Mouse (Mus musculus) testis, adult 2 months (tissue): ENCODE results near the gene Insm2.

Experiments
- CTCF ChIP-seq: fragments of 200-500 bp; IDR thresholded peaks from 2 replicates; pipeline ENCODE4 v1.5.1; 2012; ENCODE audit warnings: low read depth, mild to moderate bottlenecking, inconsistent platforms, low read length, moderate library complexity; ENCODE audit not compliant: control insufficient read depth, insufficient read depth, insufficient replicate concordance
- POLR2A ChIP-seq: fragments of 200-500 bp; IDR thresholded peaks from 2 replicates; pipeline ENCODE4 v1.6.1; 2012; ENCODE audit warnings: low read depth, mild to moderate bottlenecking, inconsistent platforms, low read length, moderate library complexity; ENCODE audit not compliant: control insufficient read depth

GRCm38 (mm10) chr12:55610812-55611211 is 11.6 kb downstream of the Insm2 start:
- TF ChIP-seq CTCF, result no peak
- no peak for TF ChIP-seq POLR2A
